Mouse (Mus musculus): ENCODE data around the gene Atl3. TPM values are rescaled to one million over a fixed set of nuclear protein-coding genes. Genes with fewer than 3 reads are reported as not detected.

Atl3 gene
- polyA plus RNA-seq (2014; fragmentation: Illumina TruSeq; extraction: RNeasy Lipid Tissue Mini Kit (QIAGEN cat#74804); ENCODE audit: low read depth, low replicate concordance) = 12.7 TPM

DNA sequence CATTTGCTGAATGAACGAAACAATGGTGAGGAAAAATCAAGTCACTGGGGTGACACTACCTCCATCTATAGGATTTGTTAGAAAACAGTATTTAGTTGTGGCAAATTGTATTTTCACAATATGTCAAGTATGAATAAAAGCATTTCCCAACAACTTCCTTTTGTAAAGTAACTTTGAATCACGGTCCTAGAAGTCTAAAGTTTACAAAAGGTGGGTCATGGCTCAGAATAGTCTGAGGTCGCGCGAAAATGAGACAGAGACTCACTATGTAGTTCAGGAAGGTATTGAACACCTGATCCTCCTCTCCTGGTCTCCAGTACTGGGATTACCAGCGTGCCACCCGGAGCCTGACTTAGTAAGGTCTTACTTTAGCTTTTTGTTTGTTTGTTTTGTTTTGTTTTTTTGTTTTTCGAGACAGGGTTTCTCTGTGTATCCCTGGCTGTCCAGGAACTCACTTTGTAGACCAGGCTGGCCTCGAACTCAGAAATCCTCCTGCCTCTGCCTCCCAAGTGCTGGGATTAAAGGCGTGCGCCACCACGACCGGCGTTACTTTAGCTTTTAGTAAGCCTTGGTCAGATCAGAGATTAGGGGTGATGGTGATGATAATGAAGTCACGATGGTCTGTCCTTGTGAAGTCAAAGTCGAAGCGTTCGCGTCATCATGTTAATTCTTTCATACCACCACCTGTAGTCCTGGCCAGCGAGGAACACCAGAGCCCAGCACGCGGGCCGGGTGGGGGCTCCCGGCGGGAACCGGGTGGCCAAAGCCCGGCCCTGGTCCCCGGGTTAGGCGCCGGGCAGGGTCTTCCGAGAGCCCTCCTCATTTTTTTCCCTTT, at the start of gene Atl3:
Gene Atl3 (plus strand): TSS at position 689 of the 835 bp plus-strand sequence.

DNA sequence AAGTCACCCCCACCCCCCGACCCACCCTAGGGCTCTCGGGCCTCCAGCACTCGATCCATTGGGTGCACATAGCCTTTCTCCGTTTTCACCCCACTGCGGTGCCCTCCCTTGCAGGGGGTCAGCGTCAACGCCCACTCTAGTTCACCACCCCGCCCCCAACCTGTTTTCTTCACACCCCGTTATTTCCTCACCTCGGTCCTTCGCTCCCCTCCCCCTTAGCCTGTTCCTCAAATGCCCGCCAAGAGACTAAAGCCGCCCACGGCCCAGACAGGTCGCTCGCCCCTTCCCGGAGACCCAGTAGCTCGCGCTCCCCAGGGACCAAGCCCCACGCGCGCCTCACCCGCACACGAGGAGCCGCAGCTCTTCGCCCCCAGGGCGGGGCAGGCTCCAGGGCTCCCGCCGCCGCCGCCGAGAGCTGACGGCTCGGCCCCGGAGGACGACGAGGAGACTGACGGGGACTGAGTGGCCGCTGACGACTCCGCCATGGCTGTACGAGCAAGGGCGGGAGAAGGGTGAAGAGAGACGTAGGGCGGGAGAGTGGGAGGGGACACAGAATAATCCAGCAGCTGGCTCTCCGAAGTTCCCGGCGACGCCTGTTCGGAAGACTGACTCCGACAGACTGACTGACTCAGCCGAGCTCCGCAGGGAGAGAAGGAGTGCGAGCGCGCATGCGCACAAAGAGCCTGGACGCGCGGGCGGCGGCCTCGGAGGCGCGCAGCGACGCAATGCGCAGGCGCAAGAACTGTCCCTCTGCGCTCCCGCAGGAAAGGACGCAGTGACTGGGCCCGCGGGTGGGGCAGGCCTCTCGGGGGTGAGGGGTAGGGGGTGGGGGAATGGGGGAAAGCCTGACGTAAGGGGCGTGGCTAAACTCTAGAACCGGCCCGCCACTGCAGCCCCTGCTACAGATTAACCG, 11.0 kb upstream of the Atl3 start, which contains the start of gene Rtn3:
Gene Rtn3 (minus strand): TSS at position 683 of the 913 bp plus-strand sequence.

DNA sequence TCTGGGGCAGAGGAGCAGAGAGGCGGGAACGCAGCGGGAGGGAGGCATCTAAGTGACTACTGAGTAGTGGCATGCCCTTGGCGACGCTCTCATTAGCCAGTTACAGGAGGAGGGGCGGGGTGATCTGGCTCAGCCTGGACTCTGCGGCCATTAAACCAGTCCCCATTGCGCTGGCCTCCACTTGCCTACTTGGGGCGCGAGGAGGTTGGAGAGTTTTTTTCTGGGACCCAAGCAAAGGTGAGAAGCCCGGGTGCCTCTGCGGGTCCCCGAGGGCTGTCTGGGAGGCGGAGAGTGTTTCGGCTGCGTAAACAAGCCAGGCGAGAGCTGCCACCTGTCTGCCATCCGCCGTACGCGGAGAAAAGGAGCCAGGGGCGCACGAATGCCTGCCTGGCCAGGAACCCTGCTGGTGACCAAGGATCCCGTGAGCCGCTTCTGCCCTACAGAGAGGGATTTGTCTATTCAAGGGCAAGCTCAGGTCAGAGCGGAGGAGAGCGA, 63.5 kb downstream of the Atl3 start, which contains the start of gene Pla2g16:
Gene Pla2g16 (plus strand): TSS at position 132 of the 495 bp plus-strand sequence.

Other genes starting within 250 kb of the Atl3 start
- gene Rcor2, start 226.7 kb upstream of the Atl3 start, polyA plus RNA-seq (2014; fragmentation: Illumina TruSeq; extraction: RNeasy Lipid Tissue Mini Kit (QIAGEN cat#74804); ENCODE audit: low read depth, low replicate concordance) = 7.4 TPM
- 31.5 TPM for gene Mark2, start 152.2 kb upstream of the Atl3 start, polyA plus RNA-seq (2014; fragmentation: Illumina TruSeq; extraction: RNeasy Lipid Tissue Mini Kit (QIAGEN cat#74804); ENCODE audit: low read depth, low replicate concordance)
- gene Spindoc, start 111.0 kb upstream of the Atl3 start, polyA plus RNA-seq (2014; fragmentation: Illumina TruSeq; extraction: RNeasy Lipid Tissue Mini Kit (QIAGEN cat#74804); ENCODE audit: low read depth, low replicate concordance) = 8.9 TPM
- gene 2700081O15Rik, start 76.4 kb upstream of the Atl3 start, polyA plus RNA-seq (2014; fragmentation: Illumina TruSeq; extraction: RNeasy Lipid Tissue Mini Kit (QIAGEN cat#74804); ENCODE audit: low read depth, low replicate concordance) = 15.0 TPM
- gene Rtn3, start 10.8 kb upstream of the Atl3 start, polyA plus RNA-seq (2014; fragmentation: Illumina TruSeq; extraction: RNeasy Lipid Tissue Mini Kit (QIAGEN cat#74804); ENCODE audit: low read depth, low replicate concordance) = 85.5 TPM
- gene Pla2g16, start 63.4 kb downstream of the Atl3 start, polyA plus RNA-seq (2014; fragmentation: Illumina TruSeq; extraction: RNeasy Lipid Tissue Mini Kit (QIAGEN cat#74804); ENCODE audit: low read depth, low replicate concordance) = 108 TPM
- gene Lgals12, start 113.2 kb downstream of the Atl3 start, polyA plus RNA-seq (2014; fragmentation: Illumina TruSeq; extraction: RNeasy Lipid Tissue Mini Kit (QIAGEN cat#74804); ENCODE audit: low read depth, low replicate concordance) = 0.34 TPM
- gene Hrasls5, start 118.5 kb downstream of the Atl3 start, polyA plus RNA-seq (2014; fragmentation: Illumina TruSeq; extraction: RNeasy Lipid Tissue Mini Kit (QIAGEN cat#74804); ENCODE audit: low read depth, low replicate concordance) = not detected
- gene Slc22a19, start 217.3 kb downstream of the Atl3 start, polyA plus RNA-seq (2014; fragmentation: Illumina TruSeq; extraction: RNeasy Lipid Tissue Mini Kit (QIAGEN cat#74804); ENCODE audit: low read depth, low replicate concordance) = not detected